Mouse (Mus musculus): Measurements from ENCODE around the gene Eif4g1. TPM values are rescaled to one million over a fixed set of nuclear protein-coding genes. Genes with fewer than 3 reads are reported as not detected.
A peak's percentile ranks its signal among the peaks of the same experiment; 100 is the strongest.

Eif4g1 gene
- polyA plus RNA-seq, 1 experiment from 2014 or later = 133 TPM

- no peaks in the 10 kb centered on the region for H3K9me3 ChIP-seq (replicated peaks; ENCODE audit: control insufficient read depth, low read length)
- H3K4me1 ChIP-seq (ENCODE audit: control insufficient read depth, insufficient read depth, low read length) = peaks cover 21% of the 10 kb centered on the region
- no peaks in the 10 kb centered on the region for H3K36me3 ChIP-seq (ENCODE audit: control insufficient read depth, insufficient read depth, low read length)
- peaks cover 17% of the 10 kb centered on the region; the same call in 1 of the 2 replicates for H3K27me3 ChIP-seq (ENCODE audit: control insufficient read depth, insufficient read depth, low read length)
- H3K9ac ChIP-seq (ENCODE audit: low read depth, low read length) = no peak overlapping the region
- H3K4me3 ChIP-seq (ENCODE audit: low read depth, low read length) = no peak overlapping the region
- no peak for ATAC-seq (replicated peaks; ENCODE audit: insufficient number of reproducible peaks, low FRiP score, low TSS enrichment)
- H3K27ac ChIP-seq (ENCODE audit: low read depth, low read length) = no peak overlapping the region
- no peak overlapping the region for H3K4me2 ChIP-seq
- 66% methylated on average over 5 of the region's 5 CpGs for WGBS (ENCODE audit: insufficient replicate concordance)
Measured at GRCm38 (mm10) chr16:20699266-20699665, 31.2 kb downstream of the Eif4g1 start.

- Histone ChIP-seq H3K4me3 (ENCODE audit: low read depth, low read length) (no peak overlapping the region), H3K27ac (ENCODE audit: low read depth, low read length) (no peak overlapping the region), H3K9me3 (replicated peaks; ENCODE audit: control insufficient read depth, low read length) (no peaks in the 10 kb centered on the region), H3K4me1 (ENCODE audit: control insufficient read depth, insufficient read depth, low read length) (peaks cover 21% of the 10 kb centered on the region), H3K9ac (ENCODE audit: low read depth, low read length) (no peak overlapping the region), H3K36me3 (ENCODE audit: control insufficient read depth, insufficient read depth, low read length) (no peaks in the 10 kb centered on the region), H3K27me3 (ENCODE audit: control insufficient read depth, insufficient read depth, low read length) (peaks cover 12% of the 10 kb centered on the region; the same call in 1 of the 2 replicates), H3K4me2 (no peak overlapping the region)
- ATAC-seq (replicated peaks; ENCODE audit: insufficient number of reproducible peaks, low FRiP score, low TSS enrichment) = no peak
- 47% methylated on average over 5 of the region's 5 CpGs for WGBS (ENCODE audit: insufficient replicate concordance)
Measured at GRCm38 (mm10) chr16:20700036-20700435, 31.9 kb downstream of the Eif4g1 start.

GRCm38 (mm10) chr16:20701316-20701715 lies 33.2 kb downstream of the Eif4g1 start:
- Histone ChIP-seq H3K4me3 (ENCODE audit: low read depth, low read length) (no peak overlapping the region), H3K4me1 (ENCODE audit: control insufficient read depth, insufficient read depth, low read length) (peaks cover 15% of the 10 kb centered on the region), H3K9ac (ENCODE audit: low read depth, low read length) (no peak overlapping the region), H3K27ac (ENCODE audit: low read depth, low read length) (no peak overlapping the region), H3K27me3 (ENCODE audit: control insufficient read depth, insufficient read depth, low read length) (peaks cover 5% of the 10 kb centered on the region; the same call in 1 of the 2 replicates), H3K9me3 (replicated peaks; ENCODE audit: control insufficient read depth, low read length) (no peaks in the 10 kb centered on the region), H3K36me3 (ENCODE audit: control insufficient read depth, insufficient read depth, low read length) (no peaks in the 10 kb centered on the region), H3K4me2 (no peak overlapping the region)
- ATAC-seq (replicated peaks; ENCODE audit: insufficient number of reproducible peaks, low FRiP score, low TSS enrichment) = no peak
- 56% methylated on average over 7 of the region's 7 CpGs for WGBS (ENCODE audit: insufficient replicate concordance)

- Histone ChIP-seq H3K36me3 (ENCODE audit: control insufficient read depth, insufficient read depth, low read length) (peaks cover 3% of the 10 kb centered on the region; the same call in 1 of the 2 replicates), H3K4me3 (ENCODE audit: low read depth, low read length) (no peak overlapping the region), H3K27me3 (ENCODE audit: control insufficient read depth, insufficient read depth, low read length) (0 out of 2 replicates have a peak, but pooled peaks cover 2% of the 10 kb centered on the region), H3K4me1 (ENCODE audit: control insufficient read depth, insufficient read depth, low read length) (peaks cover 15% of the 10 kb centered on the region), H3K9me3 (replicated peaks; ENCODE audit: control insufficient read depth, low read length) (no peaks in the 10 kb centered on the region), H3K27ac (ENCODE audit: low read depth, low read length) (no peak overlapping the region), H3K4me2 (peak overlapping the region; percentile 19), H3K9ac (ENCODE audit: low read depth, low read length) (no peak overlapping the region)
- 0 out of 2 replicates have a peak, but pooled peaks have one; percentile 20 for ATAC-seq (replicated peaks; ENCODE audit: insufficient number of reproducible peaks, low FRiP score, low TSS enrichment)
- WGBS (ENCODE audit: insufficient replicate concordance) = 37% methylated on average over 12 of the region's 12 CpGs
Measured at GRCm38 (mm10) chr16:20701729-20702521, 33.8 kb downstream of the Eif4g1 start.

GRCm38 (mm10) chr16:20702522-20702893 lies 34.4 kb downstream of the Eif4g1 start:
- Histone ChIP-seq H3K9me3 (replicated peaks; ENCODE audit: control insufficient read depth, low read length) (no peaks in the 10 kb centered on the region), H3K4me1 (ENCODE audit: control insufficient read depth, insufficient read depth, low read length) (peaks cover 15% of the 10 kb centered on the region), H3K4me2 (peak overlapping the region; percentile 34), H3K27ac (ENCODE audit: low read depth, low read length) (no peak overlapping the region), H3K9ac (ENCODE audit: low read depth, low read length) (no peak overlapping the region), H3K36me3 (ENCODE audit: control insufficient read depth, insufficient read depth, low read length) (peaks cover 4% of the 10 kb centered on the region; the same call in 1 of the 2 replicates), H3K4me3 (ENCODE audit: low read depth, low read length) (no peak overlapping the region), H3K27me3 (ENCODE audit: control insufficient read depth, insufficient read depth, low read length) (0 out of 2 replicates have a peak, but pooled peaks cover 2% of the 10 kb centered on the region)
- peak; percentile 58; the same call in 1 of the 2 replicates for ATAC-seq (replicated peaks; ENCODE audit: insufficient number of reproducible peaks, low FRiP score, low TSS enrichment)
- 5% methylated on average over 8 of the region's 8 CpGs for WGBS (ENCODE audit: insufficient replicate concordance)

GRCm38 (mm10) chr16:20703071-20703470 lies 35.0 kb downstream of the Eif4g1 start:
- H3K4me1 ChIP-seq (ENCODE audit: control insufficient read depth, insufficient read depth, low read length) = peaks cover 15% of the 10 kb centered on the region
- H3K4me3 ChIP-seq (ENCODE audit: low read depth, low read length) = no peak overlapping the region
- no peaks in the 10 kb centered on the region for H3K9me3 ChIP-seq (replicated peaks; ENCODE audit: control insufficient read depth, low read length)
- H3K36me3 ChIP-seq (ENCODE audit: control insufficient read depth, insufficient read depth, low read length) = peaks cover 4% of the 10 kb centered on the region; the same call in 1 of the 2 replicates
- no peak overlapping the region for H3K4me2 ChIP-seq
- no peak overlapping the region for H3K9ac ChIP-seq (ENCODE audit: low read depth, low read length)
- H3K27me3 ChIP-seq (ENCODE audit: control insufficient read depth, insufficient read depth, low read length) = 0 out of 2 replicates have a peak, but pooled peaks cover 2% of the 10 kb centered on the region
- 93% methylated on average over 10 of the region's 10 CpGs for WGBS (ENCODE audit: insufficient replicate concordance)
- ATAC-seq (replicated peaks; ENCODE audit: insufficient number of reproducible peaks, low FRiP score, low TSS enrichment) = no peak
- H3K27ac ChIP-seq (ENCODE audit: low read depth, low read length) = no peak overlapping the region

GRCm38 (mm10) chr16:20703699-20704400 lies 35.7 kb downstream of the Eif4g1 start:
- Histone ChIP-seq H3K27me3 (ENCODE audit: control insufficient read depth, insufficient read depth, low read length) (0 out of 2 replicates have a peak, but pooled peaks cover 2% of the 10 kb centered on the region), H3K4me3 (ENCODE audit: low read depth, low read length) (no peak overlapping the region), H3K27ac (ENCODE audit: low read depth, low read length) (no peak overlapping the region), H3K4me1 (ENCODE audit: control insufficient read depth, insufficient read depth, low read length) (peaks cover 15% of the 10 kb centered on the region), H3K36me3 (ENCODE audit: control insufficient read depth, insufficient read depth, low read length) (peaks cover 4% of the 10 kb centered on the region; the same call in 1 of the 2 replicates), H3K4me2 (no peak overlapping the region), H3K9ac (ENCODE audit: low read depth, low read length) (no peak overlapping the region), H3K9me3 (replicated peaks; ENCODE audit: control insufficient read depth, low read length) (no peaks in the 10 kb centered on the region)
- ATAC-seq (replicated peaks; ENCODE audit: insufficient number of reproducible peaks, low FRiP score, low TSS enrichment) = no peak
- 74% methylated on average over 6 of the region's 6 CpGs for WGBS (ENCODE audit: insufficient replicate concordance)

- Histone ChIP-seq H3K9ac (ENCODE audit: low read depth, low read length) (no peak overlapping the region), H3K4me2 (no peak overlapping the region), H3K27ac (ENCODE audit: low read depth, low read length) (no peak overlapping the region), H3K4me3 (ENCODE audit: low read depth, low read length) (no peak overlapping the region), H3K27me3 (ENCODE audit: control insufficient read depth, insufficient read depth, low read length) (no peaks in the 10 kb centered on the region), H3K9me3 (replicated peaks; ENCODE audit: control insufficient read depth, low read length) (no peaks in the 10 kb centered on the region), H3K4me1 (ENCODE audit: control insufficient read depth, insufficient read depth, low read length) (peaks cover 15% of the 10 kb centered on the region), H3K36me3 (ENCODE audit: control insufficient read depth, insufficient read depth, low read length) (peaks cover 4% of the 10 kb centered on the region; the same call in 1 of the 2 replicates)
- WGBS (ENCODE audit: insufficient replicate concordance) = 77% methylated on average over 3 of the region's 3 CpGs
- no peak for ATAC-seq (replicated peaks; ENCODE audit: insufficient number of reproducible peaks, low FRiP score, low TSS enrichment)
Measured at GRCm38 (mm10) chr16:20705786-20706185, 37.7 kb downstream of the Eif4g1 start.

Data from heart, embryonic 11.5 days (tissue).